Mouse (Mus musculus) lung, postnatal 0 days (tissue): Measurements from ENCODE around the gene Adamtsl2. TPM values are rescaled to one million over a fixed set of nuclear protein-coding genes. Genes with fewer than 3 reads are reported as not detected.
A peak's percentile ranks its signal among the peaks of the same experiment; 100 is the strongest.

Source experiments
- ATAC-seq: fragments of 200-750 bp; cut with Nextera tagmentation; 2 replicates; pipeline ENCODE4 v1.8.0; 2017; ENCODE audit warnings: moderate library complexity
- DNase-seq: peaks from one replicate; pipeline ENCODE4 v3.0.0-alpha.2; 2016; ENCODE audit warnings: low spot score
- H3K27ac ChIP-seq: fragments of 300-500 bp; sonication (generic); 2 replicates; pipeline ENCODE4 v1.5.1; 2014; ENCODE audit warnings: antibody characterized with exemption, mild to moderate bottlenecking, low read length, mixed read lengths
- H3K27me3 ChIP-seq: fragments of 300-500 bp; sonication (generic); replicated peaks from 2 replicates; pipeline ENCODE4 v1.6.1; 2014; ENCODE audit warnings: low read length, mixed read lengths; ENCODE audit not compliant: insufficient read depth
- H3K36me3 ChIP-seq: fragments of 300-500 bp; sonication (generic); 2 replicates; pipeline ENCODE4 v1.6.1; 2014; ENCODE audit warnings: low read length, mixed read lengths; ENCODE audit not compliant: insufficient read depth
- H3K4me1 ChIP-seq: fragments of 300-500 bp; sonication (generic); 2 replicates; pipeline ENCODE4 v1.6.1; 2014; ENCODE audit warnings: antibody characterized with exemption, low read depth, low read length, mixed read lengths; ENCODE audit not compliant: insufficient read depth
- H3K4me2 ChIP-seq: fragments of 300-500 bp; sonication (generic); replicated peaks from 2 replicates; pipeline ENCODE4 v1.6.1; 2014; ENCODE audit warnings: low read depth, mild to moderate bottlenecking, low read length, moderate library complexity, mixed read lengths
- H3K4me3 ChIP-seq: fragments of 300-500 bp; sonication (generic); 2 replicates; pipeline ENCODE4 v1.5.1; 2014; ENCODE audit warnings: low read depth, low read length
- H3K9ac ChIP-seq: fragments of 300-500 bp; sonication (generic); replicated peaks from 2 replicates; pipeline ENCODE4 v1.6.1; 2014; ENCODE audit warnings: low read depth, mild to moderate bottlenecking
- H3K9me3 ChIP-seq: fragments of 300-500 bp; sonication (generic); 2 replicates; pipeline ENCODE4 v1.6.1; 2016; ENCODE audit warnings: low read length, mixed read lengths
- CTCF ChIP-seq: IDR thresholded peaks from 2 replicates; pipeline ENCODE4 v1.5.1; 2016; ENCODE audit warnings: antibody characterized with exemption, mild to moderate bottlenecking
- EP300 ChIP-seq: IDR thresholded peaks from 2 replicates; pipeline ENCODE4 v1.6.1; 2016; ENCODE audit warnings: antibody characterized with exemption, mild to moderate bottlenecking, control low read depth
- WGBS: fragments of 180-500 bp; shearing (Covaris S2); extraction: QIAGEN DNeasy Blood & Tissue Kit; methylation state at CpG from one replicate; pipeline ENCODE4 v1.1.7; 2014; 5-methylcytosine and 5-hydroxymethylcytosine counted together
- polyA plus RNA-seq: library from polyadenylated mRNA; unstranded; fragments of >200 nt; fragmentation: Nextera tagmentation; extraction: Ambion mirVana; gene quantifications from 2 replicates; pipeline ENCODE4 v1.2.1, GENCODE M21; 2015

The Adamtsl2 gene
- polyA plus RNA-seq, 1 experiment from 2014 or later: 52.3 TPM

- Histone ChIP-seq H3K9ac (no peak overlapping the region), H3K4me1 (peaks cover 22% of the 10 kb centered on the region; the same call in 1 of the 2 replicates), H3K27me3 (no peaks in the 10 kb centered on the region), H3K27ac (peak overlapping the region; percentile 79; the same call in 1 of the 2 replicates), H3K36me3 (no peaks in the 10 kb centered on the region), H3K4me2 (no peak overlapping the region), H3K9me3 (no peaks in the 10 kb centered on the region), H3K4me3 (no peak overlapping the region)
- TF ChIP-seq CTCF (peak; percentile 57), EP300 (no peak)
- DNase-seq (no peak), ATAC-seq (peak; percentile 29)
- 53% methylated on average over 10 of the region's 10 CpGs for WGBS
Observed at GRCm38 (mm10) chr2:27077655-27078244, 1.4 kb upstream of the Adamtsl2 start.

DNA sequence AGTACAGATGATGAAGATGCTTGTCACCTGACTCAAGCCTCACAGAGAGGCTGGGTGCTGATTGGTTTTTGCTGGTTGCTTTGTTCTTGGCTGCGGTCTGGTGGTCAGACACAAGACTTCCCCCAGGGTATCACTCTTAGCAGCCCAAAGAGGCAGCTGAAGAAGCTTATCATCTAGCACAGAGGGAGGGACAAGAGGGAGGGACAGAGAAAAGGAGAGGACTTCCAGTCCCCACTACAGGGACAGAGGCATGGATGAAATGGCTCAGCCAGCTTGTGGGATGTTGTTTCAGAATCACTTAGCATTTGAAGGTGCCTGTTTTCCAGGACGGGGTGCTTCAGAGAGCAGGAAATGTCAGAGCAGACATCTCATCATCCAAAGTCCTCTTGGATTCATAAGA is 867 bp upstream of the Adamtsl2 start:
- Histone ChIP-seq H3K27ac (peak overlapping the region; percentile 79), H3K27me3 (no peaks in the 10 kb centered on the region), H3K4me1 (peaks cover 24% of the 10 kb centered on the region; the same call in 1 of the 2 replicates), H3K9me3 (no peaks in the 10 kb centered on the region), H3K4me3 (no peak overlapping the region), H3K36me3 (no peaks in the 10 kb centered on the region), H3K9ac (no peak overlapping the region), H3K4me2 (peak overlapping the region; percentile 49; the same call in 1 of the 2 replicates)
- 33% methylated on average over 2 of the region's 2 CpGs for WGBS
- ATAC-seq (no peak), DNase-seq (no peak)
- peak; percentile 6; the same call in 1 of the 2 replicates for TF ChIP-seq EP300
- no peak for TF ChIP-seq CTCF

- DNase-seq: peak; percentile 50
- 58% methylated on average over 2 of the region's 2 CpGs for WGBS
- Histone ChIP-seq H3K4me2 (peak overlapping the region; percentile 49), H3K9ac (peak overlapping the region; percentile 51), H3K9me3 (no peaks in the 10 kb centered on the region), H3K27ac (peak overlapping the region; percentile 79), H3K4me3 (peak overlapping the region; percentile 40), H3K27me3 (no peaks in the 10 kb centered on the region), H3K4me1 (peaks cover 31% of the 10 kb centered on the region; the same call in 1 of the 2 replicates), H3K36me3 (no peaks in the 10 kb centered on the region)
- no peak for ATAC-seq
- no peak for TF ChIP-seq EP300
- TF ChIP-seq CTCF: no peak
Observed at GRCm38 (mm10) chr2:27079649-27080048, 470 bp downstream of the Adamtsl2 start.

DNA sequence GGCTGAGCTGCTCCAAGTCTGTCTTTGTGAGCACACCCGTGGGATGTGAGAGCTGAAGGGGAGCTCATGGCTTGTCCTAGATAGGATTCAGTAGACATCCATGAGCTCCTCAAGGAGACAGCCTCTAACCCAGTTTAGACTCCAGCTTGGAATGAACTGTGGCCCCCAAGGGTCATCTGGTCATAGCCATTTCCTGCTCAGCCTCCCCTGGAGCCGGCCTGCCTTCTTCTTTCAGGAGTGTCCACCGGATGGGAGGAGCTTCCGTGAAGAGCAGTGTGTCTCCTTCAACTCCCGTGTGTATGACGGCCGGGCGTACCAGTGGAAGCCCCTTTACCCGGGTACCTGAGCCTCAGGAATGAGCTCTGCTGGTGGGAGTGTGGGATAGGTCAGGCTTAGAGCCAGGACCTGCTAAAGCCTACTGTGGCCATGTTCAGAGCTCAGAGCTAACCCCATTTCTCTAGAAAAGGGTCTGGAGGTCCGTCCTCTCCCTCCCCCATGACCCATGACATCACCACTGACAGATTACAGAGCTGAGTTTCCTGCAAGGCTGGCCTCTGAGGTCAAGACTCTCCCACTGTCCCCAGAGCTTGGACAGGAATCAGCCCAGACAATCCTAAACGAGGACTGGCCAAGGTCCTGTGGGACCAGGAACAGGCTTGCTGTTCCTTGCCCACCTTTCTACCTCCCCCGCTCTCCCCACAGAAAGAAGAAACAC is 4.7 kb downstream of the Adamtsl2 start:
- H3K27ac ChIP-seq: peak overlapping the region; percentile 20; the same call in 1 of the 2 replicates
- no peaks in the 10 kb centered on the region for H3K9me3 ChIP-seq
- no peak overlapping the region for H3K4me2 ChIP-seq
- ATAC-seq: no peak
- peak; percentile 43 for DNase-seq
- no peak overlapping the region for H3K9ac ChIP-seq
- H3K4me1 ChIP-seq: peaks cover 18% of the 10 kb centered on the region; the same call in 1 of the 2 replicates
- no peaks in the 10 kb centered on the region for H3K36me3 ChIP-seq
- no peak overlapping the region for H3K4me3 ChIP-seq
- TF ChIP-seq EP300: no peak
- TF ChIP-seq CTCF: no peak
- 50% methylated on average over 12 of the region's 12 CpGs for WGBS
- H3K27me3 ChIP-seq: no peaks in the 10 kb centered on the region

- H3K4me3 ChIP-seq: no peak overlapping the region
- H3K9ac ChIP-seq: no peak overlapping the region
- H3K36me3 ChIP-seq: no peaks in the 10 kb centered on the region
- H3K9me3 ChIP-seq: no peaks in the 10 kb centered on the region
- ATAC-seq (no peak), DNase-seq (peak; percentile 13)
- H3K4me2 ChIP-seq: no peak overlapping the region
- H3K27me3 ChIP-seq: no peaks in the 10 kb centered on the region
- peaks cover 12% of the 10 kb centered on the region; the same call in 1 of the 2 replicates for H3K4me1 ChIP-seq
- WGBS: 30% methylated on average over 8 of the region's 8 CpGs
- TF ChIP-seq CTCF: no peak
- no peak for TF ChIP-seq EP300
- H3K27ac ChIP-seq: no peak overlapping the region
Observed at GRCm38 (mm10) chr2:27084963-27085362, 5.8 kb downstream of the Adamtsl2 start.

DNA sequence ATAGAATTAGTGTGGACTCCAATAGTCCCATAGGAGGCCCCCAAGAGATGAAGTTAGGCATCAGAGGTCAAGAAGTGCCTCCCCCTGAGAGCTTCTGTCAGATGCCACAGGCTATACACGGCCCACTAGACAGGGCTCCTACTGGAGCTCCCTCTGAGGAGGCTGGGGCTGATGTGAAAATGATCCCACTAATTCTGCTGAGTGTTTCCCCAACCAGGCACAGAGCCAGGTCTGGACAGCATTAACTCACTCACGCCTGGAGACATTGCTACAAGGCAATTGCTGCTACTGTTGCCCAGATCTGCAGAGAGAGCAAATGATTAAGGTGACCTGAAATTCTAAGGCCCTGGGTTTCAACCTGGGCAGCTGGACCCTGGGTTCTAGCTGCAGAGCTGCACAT is 6.6 kb downstream of the Adamtsl2 start:
- H3K9me3 ChIP-seq: no peaks in the 10 kb centered on the region
- H3K4me1 ChIP-seq: peaks cover 12% of the 10 kb centered on the region; the same call in 1 of the 2 replicates
- no peak overlapping the region for H3K4me2 ChIP-seq
- H3K4me3 ChIP-seq: no peak overlapping the region
- H3K27ac ChIP-seq: peak overlapping the region; percentile 26; the same call in 1 of the 2 replicates
- no peak overlapping the region for H3K9ac ChIP-seq
- ATAC-seq: no peak
- 20% methylated on average over 2 of the region's 2 CpGs for WGBS
- no peaks in the 10 kb centered on the region for H3K27me3 ChIP-seq
- TF ChIP-seq EP300 (no peak), CTCF (no peak)
- no peaks in the 10 kb centered on the region for H3K36me3 ChIP-seq
- peak; percentile 26 for DNase-seq
